Mouse (Mus musculus): ENCODE measurements around the gene Ddx51. TPM values are rescaled to one million over a fixed set of nuclear protein-coding genes. Genes with fewer than 3 reads are reported as not detected.

Gene Ddx51
- 22.9 TPM for polyA plus RNA-seq (2017; shearing (Covaris generic))

GRCm38 (mm10) chr5:110652719-110653648 is at the start of gene Ddx51, which contains the start of gene Noc4l:
Gene Ddx51, plus strand, starts transcription at chr5:110653451.
Gene Noc4l, minus strand, starts transcription at chr5:110653417.

Other genes starting within 250 kb of the Ddx51 start
- gene Fbrsl1, start 204.9 kb upstream of the Ddx51 start, polyA plus RNA-seq (2017; shearing (Covaris generic)), result 2.1 TPM
- 9.0 TPM for gene Galnt9, start 109.1 kb upstream of the Ddx51 start, polyA plus RNA-seq (2017; shearing (Covaris generic))
- 95.9 TPM for gene Noc4l, start within 50 bp of the Ddx51 start, polyA plus RNA-seq (2017; shearing (Covaris generic))
- gene Ep400, start 117.3 kb downstream of the Ddx51 start, polyA plus RNA-seq (2017; shearing (Covaris generic)), result 57.1 TPM
- gene Pus1, start 127.2 kb downstream of the Ddx51 start, polyA plus RNA-seq (2017; shearing (Covaris generic)), result 29.8 TPM
- 7.8 TPM for gene Ulk1, start 156.6 kb downstream of the Ddx51 start, polyA plus RNA-seq (2017; shearing (Covaris generic))
- 24.4 TPM for gene Hscb, start 186.3 kb downstream of the Ddx51 start, polyA plus RNA-seq (2017; shearing (Covaris generic))
- gene Chek2, start 186.5 kb downstream of the Ddx51 start, polyA plus RNA-seq (2017; shearing (Covaris generic)), result 9.0 TPM
- 7.4 TPM for gene Ttc28, start 226.4 kb downstream of the Ddx51 start, polyA plus RNA-seq (2017; shearing (Covaris generic))